Mouse (Mus musculus): ENCODE results near the gene Lexm. TPM values are rescaled to one million over a fixed set of nuclear protein-coding genes. Genes with fewer than 3 reads are reported as not detected.

Lexm gene
- polyA plus RNA-seq (2015; fragmentation: Nextera tagmentation; extraction: Ambion mirVana) = not detected in 2 replicates

DNA sequence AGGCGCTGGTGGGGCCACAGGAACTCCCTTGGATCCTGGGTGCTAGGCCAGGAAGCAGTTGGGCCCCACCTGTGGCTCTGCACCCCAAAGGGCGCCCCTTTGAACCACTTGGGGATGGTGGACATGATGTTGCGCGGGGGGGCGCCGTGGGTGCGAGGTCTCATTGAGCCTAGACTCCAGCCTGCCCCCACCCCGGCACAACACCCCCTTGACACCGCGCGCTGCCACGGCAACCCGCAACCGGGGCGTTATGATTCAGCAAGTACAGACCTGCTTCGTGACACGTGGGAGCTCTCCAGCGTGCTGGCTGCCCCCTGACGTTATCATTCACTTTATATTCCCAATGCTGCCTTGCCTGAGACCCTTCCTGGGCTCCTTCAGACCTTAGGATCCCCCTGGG is at the start of gene Lexm:
Gene Lexm, minus strand, starts transcription at position 186 of the 400 bp plus-strand sequence.
- WGBS = 1% methylated on average over 17 of the region's 19 CpGs
- DNase-seq (ENCODE audit: low spot score) = no peak
- H3K27ac ChIP-seq (ENCODE audit: low read length) = no peak within 1 kb of the TSS
- peaks cover 3% of the 10 kb centered on the region; the same call in 1 of the 2 replicates for H3K4me1 ChIP-seq (ENCODE audit: insufficient read depth, low read depth, low read length)
- no peaks in the 10 kb centered on the region for H3K36me3 ChIP-seq (ENCODE audit: insufficient read depth, low read length)
- H3K9me3 ChIP-seq (ENCODE audit: low read length) = no peaks in the 10 kb centered on the region
- peaks cover 5% of the 10 kb centered on the region; the same call in 1 of the 2 replicates for H3K27me3 ChIP-seq (replicated peaks; ENCODE audit: insufficient read depth, low read length)
- H3K4me3 ChIP-seq (ENCODE audit: low read depth, low read length) = no peak within 1 kb of the TSS
- peak; percentile 26; the same call in 1 of the 2 replicates for ATAC-seq
- H3K4me2 ChIP-seq (replicated peaks; ENCODE audit: low read depth, low read length) = peak within 1 kb of the TSS; percentile 19; the same call in 1 of the 2 replicates
- no peak for TF ChIP-seq EP300 (IDR thresholded peaks at IDR 0.05)
- no peak for TF ChIP-seq CTCF (IDR thresholded peaks at IDR 0.05)
- H3K9ac ChIP-seq (replicated peaks; ENCODE audit: low read depth) = no peak within 1 kb of the TSS

GRCm38 (mm10) chr4:106666546-106666945 is 49.5 kb upstream of the Lexm start:
- Histone ChIP-seq H3K9me3 (ENCODE audit: low read length) (no peaks in the 10 kb centered on the region), H3K36me3 (ENCODE audit: insufficient read depth, low read length) (peaks cover 72% of the 10 kb centered on the region), H3K27me3 (replicated peaks; ENCODE audit: insufficient read depth, low read length) (no peaks in the 10 kb centered on the region), H3K9ac (replicated peaks; ENCODE audit: low read depth) (no peak overlapping the region), H3K4me2 (replicated peaks; ENCODE audit: low read depth, low read length) (no peak overlapping the region), H3K4me1 (ENCODE audit: insufficient read depth, low read depth, low read length) (no peaks in the 10 kb centered on the region), H3K4me3 (ENCODE audit: low read depth, low read length) (no peak overlapping the region), H3K27ac (ENCODE audit: low read length) (no peak overlapping the region)
- no peak for TF ChIP-seq EP300 (IDR thresholded peaks at IDR 0.05)
- TF ChIP-seq CTCF (IDR thresholded peaks at IDR 0.05) = no peak
- no peak for ATAC-seq
- WGBS = 95% methylated on average over 2 of the region's 2 CpGs
- no peak for DNase-seq (ENCODE audit: low spot score)

GRCm38 (mm10) chr4:106665673-106666072 is 48.6 kb upstream of the Lexm start:
- Histone ChIP-seq H3K9me3 (ENCODE audit: low read length) (no peaks in the 10 kb centered on the region), H3K27me3 (replicated peaks; ENCODE audit: insufficient read depth, low read length) (no peaks in the 10 kb centered on the region), H3K4me3 (ENCODE audit: low read depth, low read length) (no peak overlapping the region), H3K4me1 (ENCODE audit: insufficient read depth, low read depth, low read length) (no peaks in the 10 kb centered on the region), H3K27ac (ENCODE audit: low read length) (no peak overlapping the region), H3K9ac (replicated peaks; ENCODE audit: low read depth) (no peak overlapping the region), H3K36me3 (ENCODE audit: insufficient read depth, low read length) (peaks cover 70% of the 10 kb centered on the region), H3K4me2 (replicated peaks; ENCODE audit: low read depth, low read length) (no peak overlapping the region)
- ATAC-seq = no peak
- no peak for TF ChIP-seq EP300 (IDR thresholded peaks at IDR 0.05)
- no peak for TF ChIP-seq CTCF (IDR thresholded peaks at IDR 0.05)
- DNase-seq (ENCODE audit: low spot score) = no peak
- WGBS = 95% methylated on average over 10 of the region's 10 CpGs

- H3K27ac ChIP-seq (ENCODE audit: low read length) = no peak overlapping the region
- WGBS = 96% methylated on average over 2 of the region's 2 CpGs
- peaks cover 66% of the 10 kb centered on the region for H3K36me3 ChIP-seq (ENCODE audit: insufficient read depth, low read length)
These were observed 48.2 kb upstream of the Lexm start for GRCm38 (mm10) chr4:106665269-106665668.

GRCm38 (mm10) chr4:106664697-106665096 is 47.7 kb upstream of the Lexm start:
- Histone ChIP-seq H3K9ac (replicated peaks; ENCODE audit: low read depth) (no peak overlapping the region), H3K27ac (ENCODE audit: low read length) (no peak overlapping the region), H3K4me3 (ENCODE audit: low read depth, low read length) (no peak overlapping the region), H3K4me1 (ENCODE audit: insufficient read depth, low read depth, low read length) (no peaks in the 10 kb centered on the region), H3K36me3 (ENCODE audit: insufficient read depth, low read length) (peaks cover 60% of the 10 kb centered on the region), H3K27me3 (replicated peaks; ENCODE audit: insufficient read depth, low read length) (no peaks in the 10 kb centered on the region), H3K9me3 (ENCODE audit: low read length) (no peaks in the 10 kb centered on the region), H3K4me2 (replicated peaks; ENCODE audit: low read depth, low read length) (no peak overlapping the region)
- no peak for ATAC-seq
- DNase-seq (ENCODE audit: low spot score) = no peak
- 93% methylated on average over 6 of the region's 6 CpGs for WGBS
- TF ChIP-seq CTCF (IDR thresholded peaks at IDR 0.05) = no peak
- no peak for TF ChIP-seq EP300 (IDR thresholded peaks at IDR 0.05)

More at GRCm38 (mm10) chr4:106665269-106665668, 48.2 kb upstream of the Lexm start:
- H3K4me3 ChIP-seq (ENCODE audit: low read depth, low read length) = no peak overlapping the region
- TF ChIP-seq EP300 (IDR thresholded peaks at IDR 0.05) (no peak), CTCF (IDR thresholded peaks at IDR 0.05) (no peak)
- no peaks in the 10 kb centered on the region for H3K4me1 ChIP-seq (ENCODE audit: insufficient read depth, low read depth, low read length)
- no peaks in the 10 kb centered on the region for H3K9me3 ChIP-seq (ENCODE audit: low read length)
- H3K27me3 ChIP-seq (replicated peaks; ENCODE audit: insufficient read depth, low read length) = no peaks in the 10 kb centered on the region
- no peak overlapping the region for H3K4me2 ChIP-seq (replicated peaks; ENCODE audit: low read depth, low read length)
- no peak for DNase-seq (ENCODE audit: low spot score)
- no peak for ATAC-seq
- H3K9ac ChIP-seq (replicated peaks; ENCODE audit: low read depth) = no peak overlapping the region

- no peak for ATAC-seq
- H3K27me3 ChIP-seq (replicated peaks; ENCODE audit: insufficient read depth, low read length) = no peaks in the 10 kb centered on the region
- WGBS = 75% methylated on average over 5 of the region's 5 CpGs
- TF ChIP-seq CTCF (IDR thresholded peaks at IDR 0.05) (no peak), EP300 (IDR thresholded peaks at IDR 0.05) (no peak)
- no peak overlapping the region for H3K27ac ChIP-seq (ENCODE audit: low read length)
- no peaks in the 10 kb centered on the region for H3K9me3 ChIP-seq (ENCODE audit: low read length)
- no peaks in the 10 kb centered on the region for H3K4me1 ChIP-seq (ENCODE audit: insufficient read depth, low read depth, low read length)
- H3K4me3 ChIP-seq (ENCODE audit: low read depth, low read length) = no peak overlapping the region
- H3K36me3 ChIP-seq (ENCODE audit: insufficient read depth, low read length) = peaks cover 56% of the 10 kb centered on the region
- DNase-seq (ENCODE audit: low spot score) = no peak
- H3K4me2 ChIP-seq (replicated peaks; ENCODE audit: low read depth, low read length) = no peak overlapping the region
- no peak overlapping the region for H3K9ac ChIP-seq (replicated peaks; ENCODE audit: low read depth)
These were observed 47.0 kb upstream of the Lexm start for GRCm38 (mm10) chr4:106663956-106664470.

Measured in lung, postnatal 0 days (tissue).